Mouse (Mus musculus): Measurements from ENCODE around the gene Krt20.

Krt20 gene

GRCm38 (mm10) chr11:99399956-99400549 is 37.9 kb downstream of the Krt20 start:
- no peak for DNase-seq

GRCm38 (mm10) chr11:99398832-99399231 is 39.1 kb downstream of the Krt20 start:
- DNase-seq: no peak

- no peak for DNase-seq
Observed at GRCm38 (mm10) chr11:99398084-99398483, 39.9 kb downstream of the Krt20 start.

DNA sequence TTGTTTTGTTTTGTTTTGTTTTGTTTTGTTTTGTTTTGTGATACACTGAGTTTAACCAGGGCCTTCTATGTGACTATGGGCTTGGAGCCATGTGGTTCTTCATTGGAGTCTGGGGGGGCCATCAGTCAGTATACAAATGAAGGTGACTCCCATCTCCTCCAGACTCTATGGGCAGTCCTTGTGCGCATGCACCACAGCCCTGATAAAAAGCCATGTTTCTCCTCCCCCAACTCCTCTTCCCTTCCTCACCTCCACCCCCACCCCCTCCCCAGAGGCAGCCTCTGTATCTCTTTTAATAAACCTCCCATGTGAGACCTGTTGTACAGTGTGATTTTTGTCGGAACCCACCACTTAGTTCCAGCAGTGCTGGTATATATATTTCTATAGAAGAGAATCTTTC is 41.3 kb downstream of the Krt20 start:
- no peak for DNase-seq

DNA sequence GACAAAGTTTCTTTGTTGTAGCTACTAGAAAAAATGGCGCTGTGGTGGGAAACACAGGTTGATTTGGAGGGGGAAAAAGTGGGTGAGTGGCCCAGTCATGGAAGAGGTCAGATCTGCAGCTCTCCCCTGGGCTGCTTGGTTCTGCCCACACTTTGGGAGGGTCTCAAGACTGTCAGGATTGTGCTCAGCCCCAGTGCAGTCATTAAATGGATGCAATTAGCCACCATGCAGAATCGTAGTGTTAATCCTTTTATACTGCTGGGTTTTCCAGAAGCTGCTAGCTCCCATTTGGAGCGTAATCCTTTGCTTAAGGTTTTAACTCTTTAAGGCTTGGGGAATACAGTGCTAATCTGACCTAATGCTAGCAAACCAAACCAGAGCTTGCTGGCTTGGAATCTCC is 41.9 kb downstream of the Krt20 start:
- DNase-seq: no peak

DNA sequence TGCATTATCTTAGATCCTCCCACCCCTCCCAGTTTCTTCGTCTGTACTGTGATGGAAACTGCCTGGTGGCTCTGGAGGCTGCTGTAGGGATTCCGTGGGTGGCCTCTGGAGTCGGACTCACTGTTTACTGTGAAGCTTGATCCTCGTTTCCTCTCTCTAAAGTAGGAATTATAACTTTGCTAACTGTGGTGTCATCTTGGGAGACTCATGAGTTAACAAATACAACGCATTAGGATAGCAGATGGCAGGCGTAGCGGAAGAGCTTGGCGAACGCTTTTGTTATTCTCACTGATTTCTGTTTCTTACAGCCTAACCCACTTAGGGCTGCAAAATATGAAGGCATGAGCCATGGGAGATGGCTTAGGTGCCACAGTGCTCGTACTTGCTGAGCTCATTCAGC is 45.5 kb downstream of the Krt20 start:
- no peak for DNase-seq

GRCm38 (mm10) chr11:99391375-99391774 is 46.6 kb downstream of the Krt20 start:
- no peak for DNase-seq

DNA sequence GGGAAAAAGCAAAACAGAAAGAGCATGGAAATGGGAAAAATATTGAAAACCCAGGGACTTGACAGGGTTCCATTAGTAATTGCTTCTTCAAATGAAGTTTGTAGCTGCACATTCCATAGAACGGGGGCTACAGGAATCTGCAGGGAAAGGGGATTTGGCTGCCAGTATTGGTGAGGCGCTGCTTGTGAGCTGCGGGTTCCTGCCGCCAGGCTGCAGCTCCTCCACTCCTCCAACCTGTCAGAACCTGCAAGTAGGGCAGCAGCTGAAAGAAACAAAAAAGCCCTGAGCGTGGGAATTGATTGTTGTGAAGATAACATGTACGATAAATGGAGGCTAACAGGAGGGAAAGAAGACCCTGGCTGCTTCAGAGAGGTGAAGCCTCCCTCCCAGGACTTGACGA is 47.1 kb downstream of the Krt20 start:
- no peak for DNase-seq

GRCm38 (mm10) chr11:99389264-99389663 is 48.7 kb downstream of the Krt20 start, which contains the start of gene Krt10:
Krt10 (minus strand) TSS chr11:99389364.
- no peak for DNase-seq

DNA sequence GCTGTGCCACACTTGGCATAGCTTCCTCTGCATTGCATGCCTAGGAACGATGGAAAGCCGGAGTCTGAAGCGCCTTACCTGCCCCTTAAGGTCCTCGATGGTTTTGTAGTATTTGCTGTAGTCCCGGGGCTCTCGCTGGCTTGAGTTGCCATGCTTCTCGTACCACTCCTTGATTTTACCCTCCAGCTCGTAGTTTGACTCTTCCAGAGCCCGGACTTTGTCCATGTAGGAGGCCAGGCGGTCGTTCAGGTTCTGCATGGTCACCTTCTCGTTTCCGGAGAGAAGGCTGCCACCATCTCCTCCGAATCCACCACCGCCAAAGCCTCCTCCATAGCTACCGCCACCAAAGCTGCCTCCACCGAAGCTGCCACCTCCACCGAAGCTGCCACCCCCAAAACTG is 49.3 kb downstream of the Krt20 start:
- peak in 1 of 2 experiments; percentile 41 for DNase-seq

DNA sequence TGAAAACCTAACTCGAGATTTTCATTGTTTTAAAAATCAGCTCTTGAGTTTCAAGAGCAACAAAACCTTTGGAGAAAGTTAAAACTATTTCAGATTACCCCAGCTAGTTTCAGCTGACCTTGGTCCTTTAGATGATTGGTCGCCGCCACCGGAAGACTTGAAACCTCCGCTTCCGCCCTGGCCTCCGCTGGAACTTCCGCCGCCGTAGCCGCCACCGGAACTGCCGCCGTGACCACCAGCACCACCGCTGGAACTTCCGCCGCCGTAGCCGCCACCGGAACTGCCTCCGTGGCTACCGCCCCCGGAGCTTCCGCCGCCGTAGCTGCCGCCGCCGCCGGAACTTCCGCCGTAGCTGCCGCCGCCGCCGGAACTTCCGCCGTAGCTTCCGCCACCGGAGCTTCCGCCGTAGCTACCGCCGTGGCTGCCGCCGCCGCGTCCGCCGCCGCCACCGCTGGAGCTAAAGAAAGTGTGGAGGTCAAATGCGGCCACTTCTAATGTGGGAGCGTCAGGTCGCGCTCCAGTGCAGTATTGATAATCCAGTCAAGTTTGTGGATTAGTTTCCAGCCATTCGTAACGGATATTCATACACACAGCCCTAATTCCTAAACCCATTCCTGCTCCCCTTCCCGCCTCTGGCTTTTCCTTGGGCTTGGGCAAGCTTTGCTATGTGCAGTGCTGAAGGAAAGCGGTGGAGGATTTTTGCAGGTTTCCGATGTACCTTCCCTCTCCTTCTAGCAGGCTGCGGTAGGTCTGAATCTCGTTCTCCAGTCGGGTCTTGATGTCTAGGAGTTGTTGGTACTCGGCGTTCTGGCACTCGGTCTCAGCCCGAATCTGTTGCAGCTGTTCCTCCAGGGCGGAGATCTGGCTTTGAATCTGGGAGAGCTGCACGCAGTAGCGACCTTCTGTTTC is 51.9 kb downstream of the Krt20 start:
- peak; percentile 93 to 94 for DNase-seq

DNA sequence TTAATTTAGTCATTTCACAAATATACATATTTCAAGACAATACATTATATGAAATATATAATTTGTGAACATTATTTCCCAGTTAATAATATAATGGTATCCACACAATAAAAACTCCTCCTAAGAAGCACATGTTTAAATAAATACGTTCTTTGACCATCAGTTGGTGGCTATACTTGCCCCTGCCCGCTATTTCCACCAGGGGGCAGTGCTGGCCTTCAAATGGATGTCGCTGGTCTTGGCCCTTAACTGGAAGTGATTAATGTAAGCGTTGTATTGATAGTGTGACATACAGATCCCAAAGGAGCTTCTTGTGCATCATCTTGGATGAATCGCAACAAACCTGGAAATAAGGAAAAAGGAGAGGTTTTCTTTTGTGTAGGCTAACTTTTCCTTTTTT is 58.4 kb downstream of the Krt20 start:
- DNase-seq: peak; percentile 53 to 73
